Mouse (Mus musculus): ENCODE measurements at regions not wholly inside any gene's neighbourhood (a gene's known extent, or its start where the extent isn't known, plus 50 kb on each side); places are given as distances from the start of the nearest gene placed in this dataset.

- in situ Hi-C loops (cut with MseI, MboI), result loop anchor here in 1 of 2 experiments (25.0 kb wide), 1 partner anchor 555 kb away; no protein-coding TSS in a partner anchor
Measured at GRCm38 (mm10) chr1:105081942-105082341, 274.6 kb downstream of the Rnf152 start.

DNA sequence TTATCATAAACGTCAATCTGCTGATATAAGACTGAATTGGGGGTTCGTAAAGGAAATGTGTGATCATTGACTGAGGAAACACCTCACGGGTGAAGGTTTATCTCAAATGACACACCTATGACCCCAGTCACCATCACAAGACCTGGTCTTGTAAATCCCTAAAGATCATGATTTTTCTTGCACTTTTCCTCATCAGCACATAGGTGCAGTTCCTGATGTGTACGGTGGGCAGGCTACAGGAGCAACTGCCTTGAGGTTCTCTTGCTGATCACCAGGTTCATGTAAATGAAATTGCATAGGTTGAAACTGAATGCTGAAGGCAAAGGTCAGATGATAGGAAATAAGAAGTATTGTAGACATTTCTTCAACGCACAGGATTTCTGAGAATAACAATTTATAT, 277.1 kb downstream of the Rnf152 start:
- in situ Hi-C loops (cut with MseI, MboI), result loop anchor here in 1 of 2 experiments (25.0 kb wide), 1 partner anchor 558 kb away; no protein-coding TSS in a partner anchor

DNA sequence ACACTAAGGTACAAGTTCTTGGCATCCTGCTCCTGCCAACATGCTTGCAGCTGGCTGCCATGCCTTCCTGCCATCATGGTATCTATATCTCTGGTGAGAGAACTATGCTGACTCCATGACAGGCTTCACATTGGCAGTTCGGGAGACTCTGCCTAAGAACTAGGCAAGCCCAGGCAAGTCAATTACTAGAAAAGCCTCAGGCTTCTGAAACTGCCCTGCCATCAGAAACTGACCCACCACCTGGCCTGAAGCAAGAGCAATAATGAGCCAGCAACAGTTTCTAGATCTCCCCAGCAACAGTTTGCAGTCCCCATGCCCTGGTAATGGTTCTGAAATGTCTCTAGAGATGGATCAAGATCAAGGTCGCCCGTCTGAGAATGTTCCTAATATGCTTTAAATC, 280.8 kb downstream of the Rnf152 start:
- in situ Hi-C loops (cut with MseI, MboI), result loop anchor here in 1 of 2 experiments (25.0 kb wide), 1 partner anchor 562 kb away; no protein-coding TSS in a partner anchor

- in situ Hi-C loops (cut with MseI, MboI), result no loop called here
Measured at GRCm38 (mm10) chr1:105074326-105074725, 282.2 kb downstream of the Rnf152 start.

DNA sequence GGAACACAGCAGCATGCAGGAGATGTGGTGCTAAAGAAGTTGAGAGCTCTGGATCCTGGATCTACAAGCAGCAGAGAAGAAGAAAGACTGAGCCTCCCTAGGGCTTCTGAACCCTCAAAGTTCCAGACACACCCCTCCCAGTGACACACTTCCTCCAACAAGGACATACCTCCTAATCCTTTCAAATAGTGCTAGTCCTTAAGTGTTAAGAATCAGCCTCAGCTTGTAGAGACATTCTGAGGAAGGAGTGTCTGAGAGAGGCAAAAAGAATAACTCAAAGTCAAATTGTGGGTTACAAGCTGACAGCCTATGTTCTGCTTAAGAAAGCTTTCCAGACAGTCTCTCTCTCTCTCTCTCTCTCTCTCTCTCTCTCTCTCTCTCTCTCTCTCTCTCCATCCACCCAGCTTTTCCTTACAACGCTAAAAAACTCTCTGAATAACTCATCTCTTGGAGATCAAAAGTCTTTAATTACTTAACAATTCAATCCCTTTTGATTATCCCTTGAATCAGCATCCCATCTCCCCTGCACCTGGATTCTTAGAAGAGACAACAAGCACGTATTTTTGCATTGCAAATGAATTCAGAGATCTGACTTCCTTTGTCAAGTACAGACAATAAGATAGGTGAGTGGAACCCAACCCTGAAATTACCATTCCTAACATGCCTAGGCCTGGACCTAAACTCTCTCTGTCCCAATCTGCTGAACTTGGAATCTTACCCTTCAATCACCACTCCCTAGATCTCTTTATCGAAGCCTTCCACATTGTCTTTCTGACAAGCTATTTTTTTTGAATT, 285.7 kb downstream of the Rnf152 start:
- in situ Hi-C loops (cut with MseI, MboI), result no loop called here

DNA sequence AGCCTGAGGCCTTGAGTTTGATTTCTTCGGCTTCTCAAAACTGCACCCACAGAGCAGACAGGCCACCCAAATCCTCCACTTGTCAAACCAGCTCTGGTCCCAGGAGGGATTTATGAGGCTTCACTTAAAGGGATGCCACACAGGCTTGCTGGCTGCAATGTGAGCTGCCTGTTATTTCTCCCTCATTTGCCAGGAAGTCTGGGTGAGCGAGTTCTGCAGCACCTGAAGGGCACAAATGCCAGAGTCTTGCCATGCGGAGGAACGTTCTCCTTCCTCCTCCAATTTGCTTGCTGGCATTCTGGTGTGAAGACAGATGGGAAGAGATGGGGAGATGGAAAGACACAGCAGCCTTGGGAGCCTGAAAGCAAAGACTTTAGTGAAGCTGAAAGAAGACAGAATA, 288.6 kb downstream of the Rnf152 start:
- in situ Hi-C loops (cut with MseI, MboI), result no loop called here

DNA sequence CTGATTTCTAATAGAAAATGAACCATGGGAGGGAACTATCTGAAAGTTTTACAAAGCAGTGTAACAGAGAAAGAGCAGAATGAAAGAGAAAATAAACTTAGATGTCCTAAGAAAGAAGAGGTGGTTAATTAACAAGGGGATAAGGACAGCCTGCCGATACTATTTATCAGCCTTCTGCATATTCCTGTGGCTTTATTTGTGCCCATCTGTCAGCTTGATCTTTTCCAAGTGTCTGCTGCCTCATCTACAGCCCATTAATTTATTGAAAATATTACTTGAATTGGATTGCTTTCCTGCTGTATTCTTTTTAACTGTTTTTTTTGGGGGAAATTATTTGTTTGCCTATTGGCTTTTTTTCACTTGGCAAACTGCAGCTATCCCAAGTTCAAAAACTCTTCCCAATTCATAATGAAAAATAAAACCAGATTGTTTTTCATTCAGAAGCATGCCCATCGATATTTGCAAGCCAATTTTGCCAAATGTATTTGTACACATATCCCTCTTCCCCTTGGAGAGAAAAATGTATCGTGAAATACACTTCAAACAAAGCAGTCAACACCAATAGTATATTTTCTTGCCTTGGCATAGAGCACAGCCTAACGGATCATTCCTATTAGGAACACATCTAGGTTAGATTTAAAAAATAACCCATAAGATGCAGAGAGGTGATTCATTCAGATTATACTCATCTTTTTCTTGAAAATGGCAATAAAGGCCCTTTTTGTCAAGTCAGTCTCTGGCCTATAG, 289.3 kb downstream of the Rnf152 start:
- in situ Hi-C loops (cut with MseI, MboI), result no loop called here

- in situ Hi-C loops (cut with MseI, MboI), result no loop called here
Measured at GRCm38 (mm10) chr1:105050584-105051363, 282.4 kb downstream of the Cdh20 start.
